Mouse (Mus musculus) right cerebral cortex, postnatal 14 days (tissue): ENCODE data around the gene Pcnx2.

Experiments used
- DNase-seq: peaks from one replicate; pipeline ENCODE4 v3.0.0; 2022

Gene Pcnx2

DNA sequence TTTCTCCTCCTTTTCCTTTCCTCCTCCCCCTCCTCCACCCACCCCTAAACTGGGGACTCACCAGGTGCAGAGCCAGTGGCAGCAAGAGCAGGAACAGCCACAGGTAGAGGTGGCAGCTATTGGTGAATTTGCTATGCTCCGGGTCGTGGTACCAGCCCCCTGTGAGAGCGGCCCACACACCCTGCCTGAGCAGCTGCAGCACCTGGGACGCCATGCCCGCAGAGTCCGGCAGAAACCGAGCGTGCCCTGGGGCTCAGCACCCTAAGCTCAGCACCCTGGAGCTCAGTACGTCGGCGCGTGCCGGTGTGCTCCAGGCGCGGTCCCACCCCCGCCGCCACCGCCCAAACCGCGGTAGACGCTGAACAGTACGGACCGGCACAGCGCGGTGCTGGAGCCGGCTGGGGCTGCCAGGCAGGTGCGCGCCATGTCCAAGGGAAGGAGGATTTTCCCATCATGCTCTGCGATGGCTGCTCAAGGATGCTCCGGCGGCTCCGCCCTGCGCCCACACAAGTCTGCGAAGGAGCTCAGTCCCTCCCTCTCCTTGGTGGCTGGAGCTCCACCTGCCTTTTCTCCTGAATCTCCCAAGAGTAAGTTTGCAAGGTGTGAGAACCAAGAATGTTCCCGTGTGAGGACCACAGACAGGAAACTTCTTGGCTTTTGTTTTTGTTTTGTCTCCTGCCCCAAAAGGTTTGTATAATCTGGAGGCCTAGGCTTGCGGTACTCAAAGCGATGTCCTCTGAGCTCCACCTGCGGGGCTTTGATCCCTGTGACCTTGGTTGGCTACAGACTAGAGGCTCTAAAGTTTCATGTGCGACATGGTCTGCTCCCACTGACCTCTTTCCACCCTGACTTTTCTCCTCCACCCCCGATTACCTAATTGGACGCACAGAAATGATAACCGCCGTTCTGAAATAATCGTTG, at the start of gene Pcnx2:
TSS of gene Pcnx2 (minus strand) at position 450 of the 921 bp plus-strand sequence.
- peak; percentile 75 for DNase-seq

DNA sequence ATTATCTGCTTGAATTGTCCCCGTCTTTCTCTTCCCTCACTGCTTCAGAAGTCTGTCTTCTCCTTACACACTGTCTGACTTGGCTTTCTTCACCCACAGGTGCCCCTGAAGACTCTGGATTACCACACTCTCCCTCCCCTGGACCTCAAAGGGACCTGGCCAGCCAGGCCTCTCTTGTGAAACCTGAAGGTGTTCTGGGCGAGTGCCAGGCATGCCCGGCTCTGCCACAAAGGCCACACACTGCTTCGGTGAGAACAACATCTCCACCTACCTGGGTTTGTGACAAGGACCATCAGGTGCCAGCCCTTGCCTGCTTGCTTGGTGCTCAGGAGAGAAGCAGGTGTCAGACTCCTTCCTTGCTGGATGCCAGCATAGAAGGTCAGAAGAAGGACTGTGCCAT, 46.4 kb upstream of the Pcnx2 start:
- DNase-seq = no peak

DNA sequence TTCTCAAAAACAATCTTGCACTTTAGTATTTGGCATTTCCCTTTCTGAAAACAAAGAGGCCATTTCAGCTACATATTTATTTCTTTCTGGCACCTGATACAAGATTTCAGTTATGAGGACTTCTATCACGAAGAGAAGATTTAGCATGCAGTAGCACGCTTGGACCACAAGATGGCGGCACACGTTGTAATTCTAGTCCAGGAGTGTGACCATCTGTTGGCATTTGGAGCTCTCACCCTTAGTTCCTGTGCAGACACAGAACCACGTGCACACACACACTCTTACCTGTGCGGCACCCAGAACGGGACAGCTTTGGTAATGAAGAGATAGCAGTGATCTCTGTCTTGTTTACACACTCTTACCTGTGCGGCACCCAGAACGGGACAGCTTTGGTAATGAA, 37.5 kb upstream of the Pcnx2 start:
- peak; percentile 62 for DNase-seq

DNA sequence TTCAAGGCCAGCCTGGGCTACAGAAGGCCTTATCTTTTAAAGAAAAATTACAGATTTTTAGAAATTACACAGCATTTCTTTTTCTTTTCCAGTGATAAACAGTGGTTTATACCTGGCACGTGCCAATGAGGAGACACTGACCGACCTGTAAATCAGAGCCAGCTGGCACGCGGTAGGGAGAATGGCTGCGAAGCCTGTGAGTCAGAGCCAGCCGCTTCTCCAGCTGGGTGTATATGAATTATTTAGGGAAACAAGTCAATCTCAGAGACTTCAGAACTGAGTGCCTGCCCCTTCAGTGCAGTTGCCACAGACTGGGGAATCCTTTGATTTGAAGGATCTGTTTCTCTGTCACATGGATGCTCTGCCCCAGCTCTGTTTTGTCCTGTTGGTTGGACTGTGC, 33.7 kb upstream of the Pcnx2 start:
- DNase-seq = no peak

DNA sequence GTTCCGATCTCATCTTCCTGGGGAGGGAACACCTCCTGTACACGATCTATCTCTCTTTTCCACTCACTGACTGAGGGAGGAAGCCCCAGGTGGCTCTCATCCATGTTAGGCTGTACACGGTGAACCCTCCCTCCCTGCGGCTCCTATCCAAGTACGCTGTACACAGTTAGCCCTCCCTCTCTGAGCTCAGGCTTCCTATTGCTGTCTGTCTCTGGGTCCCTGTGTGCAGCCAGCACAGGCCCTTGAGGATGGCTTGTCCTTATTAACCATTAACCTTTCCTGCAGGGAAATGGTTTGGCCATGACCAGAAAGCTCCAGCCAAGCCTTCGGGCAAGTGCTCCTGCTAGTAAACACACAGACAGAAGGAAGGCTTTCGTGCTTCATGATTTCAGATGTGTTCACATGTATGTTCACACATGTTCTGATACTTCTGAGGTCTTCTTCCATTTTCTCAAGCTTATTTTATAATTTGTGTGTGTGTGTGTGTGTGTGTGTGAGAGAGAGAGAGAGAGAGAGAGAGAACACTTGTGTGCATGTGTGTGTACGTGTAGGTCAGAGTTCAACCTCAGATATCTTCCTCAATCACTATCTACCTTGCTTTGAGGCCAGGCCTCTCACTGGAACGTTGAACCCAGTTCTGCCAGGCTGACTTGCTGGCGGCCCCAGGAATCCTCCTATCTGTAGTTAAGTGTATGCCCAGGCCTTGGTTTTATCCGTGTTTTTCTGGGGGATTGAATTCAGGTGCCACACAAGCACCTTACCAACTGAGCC, 32.3 kb upstream of the Pcnx2 start:
- DNase-seq = no peak

DNA sequence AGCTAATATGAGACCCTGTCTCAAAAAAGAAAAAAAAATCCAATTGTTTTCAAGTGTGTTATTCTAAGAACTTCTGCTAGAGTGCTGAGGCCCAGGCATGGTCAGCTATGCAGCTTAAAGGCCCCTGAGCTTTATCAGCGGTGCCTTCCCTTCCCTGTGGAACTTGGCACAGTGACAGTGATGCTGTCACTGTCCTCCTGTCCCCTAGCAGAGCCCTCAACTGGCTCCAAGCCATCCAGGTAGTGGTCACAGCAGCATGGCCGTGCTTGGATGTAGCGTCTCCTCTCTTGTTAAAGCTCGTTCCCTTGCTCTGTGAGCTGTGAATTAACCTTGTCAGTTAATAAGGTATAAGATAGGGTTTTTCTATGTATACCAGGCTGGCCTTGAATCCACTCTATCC, 28.5 kb upstream of the Pcnx2 start:
- no peak for DNase-seq

DNA sequence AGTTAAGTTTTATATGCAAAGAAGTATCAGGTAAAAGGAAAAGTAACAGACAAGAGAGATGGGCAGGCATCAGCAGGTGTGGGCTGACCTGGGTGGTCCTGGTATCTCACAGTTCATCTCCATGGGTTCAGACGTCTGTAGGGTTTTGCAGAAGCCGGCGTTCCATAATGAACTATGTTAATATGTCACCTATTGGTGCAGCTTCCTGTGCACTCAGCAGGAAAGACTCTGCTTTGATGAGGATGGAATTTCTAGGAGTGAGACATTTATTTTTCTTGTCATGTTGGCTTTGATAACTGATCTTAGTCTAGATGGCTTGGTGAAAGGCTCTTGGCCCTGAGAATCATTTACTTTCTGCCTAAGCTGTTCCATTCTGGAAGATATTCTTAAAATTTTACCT, 24.2 kb upstream of the Pcnx2 start:
- DNase-seq = no peak

DNA sequence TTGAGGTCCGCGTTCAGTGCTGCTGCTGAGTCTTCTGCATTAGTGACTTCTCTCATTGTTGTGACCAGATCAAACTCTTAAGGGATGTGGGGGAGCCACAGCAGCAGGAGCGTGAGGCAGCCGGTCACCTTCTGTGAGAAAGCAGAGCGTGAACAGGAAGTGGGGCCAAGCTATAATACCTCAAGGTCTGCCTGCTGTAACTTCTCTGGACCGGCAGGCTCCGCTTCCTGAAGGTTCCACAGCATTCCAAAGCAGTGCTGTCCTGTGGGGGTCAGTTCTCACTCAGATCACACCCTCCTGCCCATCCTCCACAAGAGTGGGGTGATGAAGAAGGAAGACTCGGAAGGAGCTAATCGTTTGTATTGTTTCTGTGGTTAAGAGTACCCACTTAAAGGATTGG, 22.6 kb upstream of the Pcnx2 start:
- DNase-seq = no peak

DNA sequence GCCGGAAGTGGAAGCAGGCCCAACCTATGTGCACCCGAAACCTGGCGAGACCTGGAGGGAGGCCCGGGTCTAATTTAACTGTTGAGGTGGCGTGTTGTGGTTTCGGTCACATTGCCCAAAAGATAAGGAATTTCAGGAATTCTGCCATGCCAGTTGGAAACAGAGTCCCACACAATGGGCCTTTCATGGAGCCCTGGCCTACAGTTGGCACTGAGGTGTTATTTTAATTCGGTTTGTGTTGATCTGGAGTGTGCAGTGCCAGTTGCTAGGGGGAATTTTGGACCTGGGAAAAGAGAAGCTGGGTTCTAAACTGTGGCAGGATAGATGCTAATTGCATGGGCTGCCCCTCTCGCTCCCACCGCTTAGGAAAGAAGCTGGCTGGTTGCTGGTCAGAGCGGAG, 22.2 kb upstream of the Pcnx2 start:
- DNase-seq = no peak

DNA sequence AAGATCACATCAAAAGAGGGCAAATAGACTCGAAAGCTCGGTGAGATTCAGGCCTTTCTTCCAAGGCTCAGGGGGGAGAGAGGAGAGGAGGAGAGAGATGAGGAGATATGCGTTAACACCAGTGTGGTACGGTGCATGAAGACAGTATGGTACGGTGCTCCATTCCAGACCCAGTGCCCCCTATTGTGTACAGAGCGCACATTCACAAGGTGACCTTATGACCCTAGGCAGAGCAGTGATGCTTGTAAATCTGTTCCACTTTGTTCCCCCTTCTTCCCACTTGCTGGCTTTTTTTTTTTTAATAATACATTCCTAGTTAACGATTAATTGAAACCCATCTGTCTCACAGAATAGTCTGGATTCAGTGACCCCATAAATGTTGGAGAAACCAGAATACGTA, 21.4 kb upstream of the Pcnx2 start:
- DNase-seq = no peak

DNA sequence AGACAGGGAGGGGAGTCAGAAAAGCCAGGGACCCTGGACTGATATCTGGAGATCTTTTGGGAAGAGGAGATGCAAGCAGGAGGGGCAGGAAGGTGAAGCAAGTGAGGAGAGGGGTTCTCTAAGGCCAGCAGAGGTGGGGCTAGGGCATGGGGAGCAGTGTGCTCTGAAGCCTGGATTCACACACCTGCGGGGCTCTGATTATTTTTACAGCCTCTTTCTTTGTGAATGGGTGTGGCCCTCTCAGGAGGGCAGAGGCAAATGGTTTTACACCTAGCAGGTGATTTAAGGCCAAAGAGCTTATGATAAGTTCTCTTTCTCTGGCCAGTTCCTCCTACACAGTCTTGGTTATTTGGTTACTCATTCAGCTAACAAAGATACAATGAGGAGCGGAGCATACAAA, 20.6 kb upstream of the Pcnx2 start:
- DNase-seq = no peak

DNA sequence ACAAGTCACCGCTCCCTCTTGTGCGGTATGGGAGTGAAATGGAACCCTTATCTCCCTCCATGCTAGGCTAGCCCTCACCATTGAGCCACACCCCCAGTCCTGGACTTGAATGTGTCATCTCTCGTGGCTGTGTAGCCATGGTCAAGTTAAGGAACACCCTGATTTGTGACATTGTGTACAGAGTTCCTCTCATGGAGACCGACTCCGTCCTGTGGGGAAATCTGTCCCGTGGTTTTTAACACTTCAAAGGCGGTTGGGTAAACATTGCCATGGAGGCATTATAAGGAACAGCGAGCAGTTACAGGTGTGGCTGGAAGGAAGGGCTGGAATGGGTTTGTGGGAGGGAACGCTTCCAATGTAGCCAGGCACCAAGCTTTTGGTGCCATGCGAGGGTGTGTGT, 18.9 kb upstream of the Pcnx2 start:
- no peak for DNase-seq

DNA sequence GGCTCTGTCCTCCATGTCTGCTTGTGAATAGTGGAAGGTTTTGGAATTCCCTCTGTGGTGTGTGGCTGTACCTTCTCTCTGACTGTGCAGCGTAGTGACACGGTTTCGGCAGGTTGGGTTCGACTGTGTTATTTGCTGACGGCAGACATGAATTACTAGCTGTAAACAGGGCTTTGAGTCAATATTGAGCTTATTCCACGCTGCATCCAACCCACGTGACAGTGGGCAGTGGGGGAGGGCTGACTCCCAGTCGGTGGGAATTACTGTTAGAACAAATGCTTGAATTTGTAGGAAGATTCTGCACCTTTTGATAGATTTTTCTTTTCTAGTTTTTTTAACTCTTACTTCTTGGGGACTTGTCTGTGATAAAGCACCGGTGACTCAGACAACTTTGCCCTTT, 16.3 kb upstream of the Pcnx2 start:
- DNase-seq = no peak

DNA sequence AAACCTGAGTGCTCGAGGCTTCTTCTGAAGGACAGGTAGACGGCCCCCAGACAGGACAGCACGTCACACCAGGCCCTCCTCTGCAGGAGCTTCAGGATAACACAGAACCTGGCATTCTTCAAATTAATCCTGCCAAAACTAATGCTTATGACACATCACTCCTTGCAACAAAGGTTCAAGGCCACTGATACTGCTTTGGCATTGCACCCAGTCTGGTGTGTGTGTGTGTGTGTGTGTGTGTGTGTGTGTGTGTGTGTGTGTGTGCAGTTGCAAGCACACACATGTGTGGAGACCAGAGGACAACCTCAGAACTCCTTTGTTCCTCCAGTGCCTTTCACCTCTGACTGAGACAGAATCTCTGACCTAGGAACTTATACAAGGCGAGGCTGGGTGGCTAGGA, 15.1 kb upstream of the Pcnx2 start:
- no peak for DNase-seq

DNA sequence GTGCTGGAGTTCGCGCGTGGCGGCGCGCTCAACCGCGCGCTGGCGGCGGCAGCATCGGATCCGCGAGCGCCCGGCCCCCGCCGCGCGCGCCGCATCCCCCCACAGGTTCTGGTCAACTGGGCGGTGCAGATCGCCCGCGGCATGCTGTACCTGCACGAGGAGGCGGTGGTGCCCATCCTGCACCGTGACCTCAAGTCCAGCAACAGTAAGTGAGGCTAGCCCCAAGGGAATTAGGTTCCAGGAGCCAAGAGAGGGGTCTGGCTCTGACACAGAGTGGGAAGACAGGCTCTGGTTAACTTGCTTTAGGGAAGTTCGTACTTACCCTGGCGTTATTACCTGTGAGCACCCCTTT, 13.1 kb upstream of the Pcnx2 start:
- no peak for DNase-seq

DNA sequence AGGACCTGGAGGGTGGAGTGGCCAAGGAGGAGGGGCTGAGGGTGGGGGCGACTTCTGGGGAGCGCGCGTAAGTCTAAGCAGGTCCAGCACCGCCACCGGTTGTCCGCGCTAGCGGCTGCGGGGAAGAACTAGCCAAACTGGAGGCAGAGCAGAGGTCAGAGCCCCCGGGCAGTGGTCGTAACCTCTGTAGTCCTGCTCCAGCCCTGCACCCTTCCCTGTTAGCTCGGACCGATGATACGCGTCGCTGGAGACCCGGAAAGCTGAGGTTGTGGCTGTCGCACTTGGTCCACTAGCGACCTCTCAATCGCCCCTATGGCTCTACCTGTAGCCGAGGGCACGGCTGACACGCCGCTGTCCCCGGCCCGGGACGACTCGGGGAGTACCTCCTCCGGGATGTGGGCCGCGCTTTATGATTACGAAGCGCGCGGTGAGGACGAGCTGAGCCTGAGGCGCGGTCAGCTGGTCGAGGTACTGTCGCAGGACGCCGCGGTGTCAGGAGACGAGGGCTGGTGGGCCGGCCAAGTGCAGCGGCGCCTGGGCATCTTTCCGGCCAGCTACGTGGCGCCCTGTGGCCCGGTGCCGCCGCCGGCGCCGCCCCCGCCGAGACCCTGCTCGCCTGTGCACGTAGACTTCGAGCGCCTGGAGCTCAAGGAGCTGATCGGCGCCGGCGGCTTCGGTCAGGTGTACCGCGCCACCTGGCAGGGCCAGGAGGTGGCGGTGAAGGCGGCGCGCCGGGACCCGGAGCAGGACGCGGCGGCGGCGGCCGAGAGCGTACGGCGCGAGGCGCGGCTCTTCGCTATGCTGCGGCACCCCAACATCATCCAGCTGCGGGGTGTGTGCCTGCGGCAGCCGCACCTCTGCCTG, 12.5 kb upstream of the Pcnx2 start, which contains the start of gene Map3k21:
TSS of gene Map3k21 (plus strand) at position 86 of the 864 bp plus-strand sequence.
- DNase-seq = peak; percentile 46

DNA sequence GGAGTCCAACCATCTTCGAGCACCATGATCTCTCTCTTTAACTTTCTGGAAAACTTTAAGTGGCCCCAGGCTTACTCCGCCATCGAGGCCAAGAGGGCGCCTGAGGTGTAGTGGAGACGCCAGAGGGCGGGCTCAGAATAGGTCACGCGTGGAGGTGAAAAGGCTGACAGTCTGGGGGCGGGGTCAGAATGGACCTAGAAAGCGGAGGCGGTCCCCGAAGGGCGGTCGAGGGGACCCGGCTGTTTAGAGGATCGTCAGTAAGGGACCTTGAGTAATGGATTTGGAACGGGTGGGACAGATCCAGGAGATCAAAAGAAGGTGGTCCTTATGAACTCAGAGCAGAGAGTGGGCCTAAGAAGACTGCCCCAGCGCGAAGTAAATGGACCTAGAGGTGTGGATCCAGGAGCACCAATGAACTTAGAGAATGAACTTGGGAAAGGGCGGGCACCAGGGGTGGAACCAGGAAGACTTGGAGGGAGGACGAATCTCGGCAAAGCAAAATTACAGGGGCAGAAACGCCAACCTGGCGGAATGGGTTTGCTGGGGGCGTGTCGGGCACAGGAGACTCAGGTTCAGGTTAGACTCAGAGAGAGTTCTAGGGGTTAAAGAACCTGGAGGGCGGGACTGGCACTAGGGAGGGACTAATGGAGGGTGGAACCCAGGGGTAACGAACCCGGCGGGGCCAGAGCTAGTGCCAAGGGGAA, 11.7 kb upstream of the Pcnx2 start:
- DNase-seq = no peak

DNA sequence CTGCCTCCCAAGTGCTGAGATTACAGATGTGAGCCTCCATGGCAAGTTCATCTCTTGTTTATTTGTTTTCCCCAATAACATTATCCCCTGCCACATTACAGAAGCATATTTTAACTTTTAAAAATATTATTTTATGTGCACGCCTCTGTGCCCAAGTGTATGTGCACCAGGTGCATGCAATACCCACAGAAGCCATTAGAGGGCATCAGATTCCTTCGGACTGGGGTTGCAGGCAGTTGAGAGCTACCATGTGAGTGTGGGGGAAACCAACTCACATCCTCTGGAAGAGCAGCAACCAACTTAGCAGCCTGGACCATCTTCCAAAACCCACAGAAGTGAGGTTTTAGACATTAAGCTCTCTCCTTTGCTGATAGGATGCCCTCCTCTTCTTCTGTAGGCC, 9.2 kb upstream of the Pcnx2 start:
- DNase-seq = no peak

DNA sequence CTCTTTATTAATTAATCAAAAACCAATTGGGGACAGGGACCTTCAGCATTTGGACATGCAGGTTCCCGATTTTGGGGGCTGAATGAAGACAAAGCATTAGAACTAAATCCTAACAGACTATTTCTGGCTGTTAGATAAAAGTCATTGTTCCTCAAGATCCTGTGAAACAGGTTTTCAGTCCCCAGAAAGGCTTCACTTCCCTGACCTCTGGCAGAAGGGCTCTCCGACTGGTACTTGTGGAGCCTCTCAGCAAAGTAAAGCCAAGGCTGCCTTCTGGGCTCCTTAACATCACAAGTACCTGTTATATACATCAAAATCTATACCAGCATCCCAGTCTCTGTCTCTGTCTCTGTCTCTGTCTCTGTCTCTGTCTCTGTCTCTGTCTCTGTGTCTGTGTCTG, 7.2 kb upstream of the Pcnx2 start:
- DNase-seq = no peak

DNA sequence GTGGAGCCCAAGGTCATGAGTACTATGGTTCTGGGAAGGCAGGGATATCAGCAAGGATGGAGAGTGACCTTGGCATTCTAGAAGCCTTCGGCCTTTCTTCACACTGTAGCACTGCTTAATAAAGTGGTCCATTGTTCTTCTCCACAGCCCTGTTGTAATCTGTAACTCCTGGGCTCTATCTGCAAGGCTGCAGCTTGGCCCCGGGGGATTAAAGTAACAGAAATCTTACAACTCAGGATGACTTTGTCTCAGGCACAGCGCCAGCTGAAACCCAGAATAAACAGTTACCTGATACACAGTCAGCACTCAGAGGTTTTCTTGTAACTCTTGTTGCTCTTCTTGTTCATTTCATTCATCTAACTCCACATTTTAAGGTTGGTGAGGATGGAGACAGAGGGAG, 4.4 kb upstream of the Pcnx2 start:
- no peak for DNase-seq

DNA sequence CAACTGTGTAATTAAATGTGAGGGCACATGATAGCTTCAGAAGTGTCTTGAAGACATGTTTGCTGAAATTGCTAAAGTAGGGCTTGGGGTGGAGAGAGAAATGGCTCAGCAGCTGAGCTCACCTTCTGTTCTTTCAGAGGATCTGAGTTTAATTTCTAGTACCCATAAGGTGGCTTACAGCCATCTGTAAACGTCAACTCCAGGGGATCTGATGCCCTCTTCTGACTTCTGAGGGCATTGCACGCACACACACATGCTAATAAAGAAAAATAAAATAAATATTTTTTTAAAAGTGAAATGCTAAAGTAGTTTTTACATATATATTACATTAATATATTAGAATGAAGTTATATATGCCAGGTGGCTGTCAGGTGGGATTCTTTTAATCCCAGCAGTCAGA, 3.0 kb upstream of the Pcnx2 start:
- DNase-seq = no peak

DNA sequence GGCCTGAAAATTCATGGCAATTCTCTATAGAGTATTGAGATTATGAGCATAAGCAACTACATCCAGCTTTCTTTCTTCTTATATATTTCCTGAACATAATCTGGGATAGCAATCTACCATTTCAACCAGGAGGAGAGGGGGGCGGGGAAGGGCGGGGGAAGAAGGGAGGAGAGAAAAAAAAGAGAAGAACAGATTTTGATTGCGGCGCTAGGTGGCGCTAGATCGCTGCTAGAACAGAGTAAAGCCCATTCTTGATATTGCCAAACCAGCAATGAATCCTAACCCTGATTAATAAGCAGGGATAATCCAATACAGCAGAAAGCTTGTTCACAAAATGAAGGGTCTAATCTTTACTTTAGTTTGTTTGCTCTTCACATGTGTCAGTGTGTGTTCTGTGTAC, 782 bp upstream of the Pcnx2 start:
- DNase-seq = peak; percentile 77

DNA sequence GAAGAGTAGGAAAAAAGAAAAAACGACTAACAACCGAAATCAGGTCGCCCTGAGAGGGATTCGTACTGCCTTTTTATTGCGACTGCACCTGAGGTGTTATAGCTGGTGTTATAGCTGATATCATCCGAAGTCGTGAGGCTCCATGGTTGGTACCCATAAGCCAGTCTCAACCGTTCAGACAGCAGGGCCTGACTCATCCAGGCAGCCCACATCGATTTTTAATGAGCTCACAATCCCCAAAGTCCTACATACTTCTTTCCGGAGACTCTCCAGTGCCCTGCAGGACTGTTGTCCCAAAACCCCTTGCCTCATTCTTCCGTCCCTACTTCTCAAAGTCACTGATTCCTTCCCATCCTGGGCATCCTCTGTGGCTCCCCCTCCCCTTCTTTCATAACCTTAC, 729 bp downstream of the Pcnx2 start:
- DNase-seq = no peak
